Mouse (Mus musculus) layer of hippocampus, postnatal 14 days (tissue): ENCODE results near the gene Siva1. TPM values are rescaled to one million over a fixed set of nuclear protein-coding genes. Genes with fewer than 3 reads are reported as not detected.

Experiments used
- DNase-seq, 2 experiments: peaks; one replicate each; pipeline ENCODE4 v3.0.0; 2021 to 2022; ENCODE audit warnings: low spot score in 2 of 2, mixed read lengths in 1 of 2
- total RNA-seq, 2 experiments: library from RNA; stranded (reverse); gene quantifications; 2 replicates each; pipeline ENCODE4 v1.2.3; 2021

Gene Siva1
- total RNA-seq, 2 experiments from 2014 or later: 21.6 to 23.4 TPM

GRCm38 (mm10) chr12:112654076-112654475, 9.6 kb downstream of the Siva1 start:
- no peak for DNase-seq

GRCm38 (mm10) chr12:112658619-112659018, 14.1 kb downstream of the Siva1 start:
- no peak for DNase-seq

- peak; percentile 50 to 61 for DNase-seq
These were observed 14.6 kb downstream of the Siva1 start for GRCm38 (mm10) chr12:112659109-112659508.

GRCm38 (mm10) chr12:112660576-112661326, 16.3 kb downstream of the Siva1 start:
- no peak for DNase-seq

- DNase-seq: no peak
These were observed 16.8 kb downstream of the Siva1 start for GRCm38 (mm10) chr12:112661327-112661605.

- no peak for DNase-seq
These were observed 17.4 kb downstream of the Siva1 start for GRCm38 (mm10) chr12:112661851-112662250.

GRCm38 (mm10) chr12:112663303-112663702, 18.8 kb downstream of the Siva1 start:
- no peak for DNase-seq

GRCm38 (mm10) chr12:112663716-112664115, 19.2 kb downstream of the Siva1 start:
- no peak for DNase-seq

- DNase-seq: no peak
These were observed 19.6 kb downstream of the Siva1 start for GRCm38 (mm10) chr12:112664124-112664523.

- no peak for DNase-seq
These were observed 20.2 kb downstream of the Siva1 start for GRCm38 (mm10) chr12:112664656-112665055.

GRCm38 (mm10) chr12:112665445-112665844, 21.0 kb downstream of the Siva1 start:
- DNase-seq: peak; percentile 77 to 83

- no peak for DNase-seq
These were observed 21.5 kb downstream of the Siva1 start for GRCm38 (mm10) chr12:112665881-112666544.

- peak in 1 of 2 experiments; percentile 52 for DNase-seq
These were observed 23.3 kb downstream of the Siva1 start for GRCm38 (mm10) chr12:112667619-112668297.

- no peak for DNase-seq
These were observed 26.4 kb downstream of the Siva1 start for GRCm38 (mm10) chr12:112670718-112671393.

GRCm38 (mm10) chr12:112671891-112672290, 27.4 kb downstream of the Siva1 start:
- DNase-seq: no peak

GRCm38 (mm10) chr12:112672744-112673575, 28.5 kb downstream of the Siva1 start:
- DNase-seq: no peak

- DNase-seq: peak; percentile 49
These were observed 29.2 kb downstream of the Siva1 start for GRCm38 (mm10) chr12:112673576-112674091.

GRCm38 (mm10) chr12:112674132-112675011, 29.9 kb downstream of the Siva1 start, which contains the start of gene Akt1:
Gene Akt1 (minus strand): TSS chr12:112674884.
- DNase-seq: peak; percentile 45 to 52
